Mouse (Mus musculus) thymus, postnatal 10 days (tissue): ENCODE measurements around the gene Gmppb.
A peak's percentile ranks its signal among the peaks of the same experiment; 100 is the strongest.
"Not testable (repeated sequence)": the region's sequence is repeated elsewhere in the genome, so short reads cannot be mapped to it uniquely, and the experiment has no call there.

Experiments
- DNase-seq, 2 experiments: peaks; one replicate each; pipeline ENCODE4 v3.0.0; 2021; ENCODE audit warnings: low spot score in 2 of 2

Gene Gmppb

GRCm38 (mm10) chr9:108049016-108049455 lies at the start of gene Gmppb:
Gene Gmppb, plus strand, starts transcription at chr9:108049242.
- DNase-seq, result peak; percentile 87 to 89

GRCm38 (mm10) chr9:108001922-108002770 lies 46.9 kb upstream of the Gmppb start, which contains the start of gene Ip6k1:
Gene Ip6k1, plus strand, starts transcription at chr9:108002501.
- DNase-seq, result peak; percentile 100

GRCm38 (mm10) chr9:108002778-108003530 lies 46.1 kb upstream of the Gmppb start:
- peak in 1 of 2 experiments; percentile 37 for DNase-seq

GRCm38 (mm10) chr9:108003531-108003890 lies 45.5 kb upstream of the Gmppb start:
- DNase-seq, result peak; percentile 42 to 46

GRCm38 (mm10) chr9:108008041-108008440 lies 41.0 kb upstream of the Gmppb start:
- DNase-seq, result no peak

GRCm38 (mm10) chr9:108010385-108010784 lies 38.7 kb upstream of the Gmppb start:
- no peak for DNase-seq

GRCm38 (mm10) chr9:108013577-108013976 lies 35.5 kb upstream of the Gmppb start:
- not testable (repeated sequence) for DNase-seq

- no peak for DNase-seq
Measured at GRCm38 (mm10) chr9:108017127-108017526, 31.9 kb upstream of the Gmppb start.

GRCm38 (mm10) chr9:108020741-108021140 lies 28.3 kb upstream of the Gmppb start:
- no peak for DNase-seq

GRCm38 (mm10) chr9:108023216-108023615 lies 25.8 kb upstream of the Gmppb start:
- no peak for DNase-seq

GRCm38 (mm10) chr9:108026584-108026983 lies 22.5 kb upstream of the Gmppb start:
- DNase-seq, result no peak

- DNase-seq, result no peak
Measured at GRCm38 (mm10) chr9:108027867-108028266, 21.2 kb upstream of the Gmppb start.

- DNase-seq, result no peak
Measured at GRCm38 (mm10) chr9:108032126-108032525, 16.9 kb upstream of the Gmppb start.

GRCm38 (mm10) chr9:108035331-108036156 lies 13.5 kb upstream of the Gmppb start:
- DNase-seq, result no peak

- DNase-seq, result no peak
Measured at GRCm38 (mm10) chr9:108044751-108045492, 4.1 kb upstream of the Gmppb start.

GRCm38 (mm10) chr9:108046582-108046981 lies 2.5 kb upstream of the Gmppb start:
- no peak for DNase-seq

GRCm38 (mm10) chr9:108047601-108048565 lies 1.2 kb upstream of the Gmppb start:
- no peak for DNase-seq

- DNase-seq, result no peak
Measured at GRCm38 (mm10) chr9:108048566-108048955, 481 bp upstream of the Gmppb start.

GRCm38 (mm10) chr9:108049561-108050251 lies 664 bp downstream of the Gmppb start:
- DNase-seq, result no peak
